In genomic region chr2:70562011-70562491, GRCm38 (mm10) we compare ENCODE assay signal across 9 mouse cellular contexts. TPM values are rescaled to one million over a fixed set of nuclear protein-coding genes. Genes with fewer than 3 reads are reported as not detected.
DNase-seq lines count a peak whose midpoint lies in the region; ATAC-seq and TF ChIP-seq lines count a peak whose summit lies in the region.
"Had no signal": no experiment of that assay in that cellular context is flagged by ENCODE, and none has a peak within 500 bp of the region (broad histone marks: within the 10 kb centered on the region; RNA-seq: fewer than 3 reads in every experiment).

No protein-coding gene starts in this region.

- no peak for TF ChIP-seq CTCF in cortical plate, adult 2 months (IDR thresholded peaks at IDR 0.05; ENCODE audit: extremely low read depth, insufficient read depth, low read length)

- H3K9ac ChIP-seq in hindbrain, embryonic 13.5 days = peak overlapping the region; percentile 85
- peak overlapping the region; percentile 61 for H3K9ac ChIP-seq in neural tube, embryonic 11.5 days (ENCODE audit: low read length)

- H3K4me1 ChIP-seq in cortical plate, adult 2 months (ENCODE audit: control insufficient read depth, insufficient read depth, low read length) = no peaks in the 10 kb centered on the region
- H3K4me1 ChIP-seq in hindbrain, embryonic 13.5 days (replicated peaks) = peaks cover 65% of the 10 kb centered on the region
- peaks cover 24% of the 10 kb centered on the region for H3K4me1 ChIP-seq in neural tube, embryonic 11.5 days (ENCODE audit: control insufficient read depth, insufficient read depth, low read length)

- peaks cover 81% of the 10 kb centered on the region for H3K27me3 ChIP-seq in hindbrain, embryonic 13.5 days
- H3K27me3 ChIP-seq in neural tube, embryonic 11.5 days (ENCODE audit: control insufficient read depth, insufficient read depth, low read length) = peaks cover 83% of the 10 kb centered on the region

- under 1% methylated on average over 39 of the region's 42 CpGs for WGBS in hindbrain, embryonic 13.5 days
- WGBS in neural tube, embryonic 11.5 days = under 1% methylated on average over 38 of the region's 42 CpGs

- H3K4me3 ChIP-seq in cortical plate, adult 2 months (ENCODE audit: insufficient read depth, low read length) = peak overlapping the region; percentile 45
- peak overlapping the region; percentile 54 for H3K4me3 ChIP-seq in hindbrain, embryonic 13.5 days
- H3K4me3 ChIP-seq in neural tube, embryonic 11.5 days (ENCODE audit: low read depth, low read length) = peak overlapping the region; percentile 37

- H3K27ac ChIP-seq in cortical plate, adult 2 months (ENCODE audit: insufficient read depth, low read length) = peak overlapping the region; percentile 84
- peak overlapping the region; percentile 96 for H3K27ac ChIP-seq in hindbrain, embryonic 13.5 days
- peak overlapping the region; percentile 70 for H3K27ac ChIP-seq in neural tube, embryonic 11.5 days (ENCODE audit: low read depth, low read length)
- H3K27ac ChIP-seq: macrophage had no signal

- peak; percentile 40; the same call in 1 of the 2 replicates for TF ChIP-seq POLR2A in cortical plate, adult 2 months (IDR thresholded peaks at IDR 0.05; ENCODE audit: extremely low read depth, insufficient read depth, low read length)

- peak; percentile 19; the same call in 1 of the 2 replicates for ATAC-seq in hindbrain, embryonic 13.5 days (ENCODE audit: low FRiP score)
- no peak for ATAC-seq in neural tube, embryonic 11.5 days (ENCODE audit: insufficient read depth, low FRiP score, low TSS enrichment)
- ATAC-seq in megakaryocyte progenitor cell, adult 5-6 weeks (replicated peaks; ENCODE audit: poor library complexity) = no peak

- H3K36me3 ChIP-seq in hindbrain, embryonic 13.5 days = no peaks in the 10 kb centered on the region
- no peaks in the 10 kb centered on the region for H3K36me3 ChIP-seq in neural tube, embryonic 11.5 days (ENCODE audit: control insufficient read depth, insufficient read depth, low read length)

- peak; percentile 42 to 63 for DNase-seq in layer of hippocampus, postnatal 10 days (ENCODE audit: low spot score in 2 of 2)
- no peak for DNase-seq in layer of hippocampus, adult 18-20 months (ENCODE audit: low spot score in 2 of 2)
- DNase-seq in neural tube, embryonic 11.5 days (ENCODE audit: low spot score) = peak; percentile 47
- no peak for DNase-seq in urinary bladder, postnatal 10 days (ENCODE audit: low spot score)
- DNase-seq in heart, adult 11 months = no peak

- H3K4me2 ChIP-seq in hindbrain, embryonic 13.5 days = peak overlapping the region; percentile 59
- H3K4me2 ChIP-seq in neural tube, embryonic 11.5 days (ENCODE audit: low read depth) = peak overlapping the region; percentile 43

- H3K9me3 ChIP-seq in hindbrain, embryonic 13.5 days = no peaks in the 10 kb centered on the region
- no peaks in the 10 kb centered on the region for H3K9me3 ChIP-seq in neural tube, embryonic 11.5 days (ENCODE audit: control insufficient read depth, low read length)

RNA-seq across cellular contexts. Expression of gene Gad1, which starts 9.2 kb away (rescaled TPM):
- 100 to 1,000 TPM; 188 to 209 TPM for total RNA-seq in layer of hippocampus, postnatal 10 days (2021)
- total RNA-seq in layer of hippocampus, adult 18-20 months (2021) = 100 to 1,000 TPM; 379 TPM
- 310 and 343 TPM in 2 replicates for polyA plus RNA-seq in cortical plate, adult 2 months (2012; rRNA removed)
- 49.7 and 49.8 TPM in 2 replicates for polyA plus RNA-seq in hindbrain, embryonic 13.5 days (2015; fragmentation: Nextera tagmentation; extraction: Ambion mirVana)
- 9.4 TPM in 2 replicates for polyA plus RNA-seq in neural tube, embryonic 11.5 days (2014; fragmentation: Nextera tagmentation; extraction: Ambion mirVana)
- not detected in 2 replicates for total RNA-seq in megakaryocyte progenitor cell, adult 5-6 weeks (2015)
- total RNA-seq in megakaryocyte progenitor cell, adult 5-6 weeks (2017) = not detected in 2 replicates
- polyA plus RNA-seq: macrophage had no signal

RNA-seq across cellular contexts. Expression of gene Erich2, which starts 53.4 kb away (rescaled TPM):
- 1 to 10 TPM; 1.1 to 2.0 TPM for total RNA-seq in layer of hippocampus, postnatal 10 days (2021)
- under 1 TPM; 0.54 to 0.58 TPM for total RNA-seq in layer of hippocampus, adult 18-20 months (2021)
- polyA plus RNA-seq in cortical plate, adult 2 months (2012; rRNA removed) = 0.44 and 1.3 TPM in 2 replicates
- polyA plus RNA-seq in hindbrain, embryonic 13.5 days (2015; fragmentation: Nextera tagmentation; extraction: Ambion mirVana) = 2.3 and 3.8 TPM in 2 replicates
- 1.2 and 1.6 TPM in 2 replicates for polyA plus RNA-seq in neural tube, embryonic 11.5 days (2014; fragmentation: Nextera tagmentation; extraction: Ambion mirVana)
- not detected in 2 replicates for total RNA-seq in megakaryocyte progenitor cell, adult 5-6 weeks (2015)
- total RNA-seq in megakaryocyte progenitor cell, adult 5-6 weeks (2017) = not detected in 2 replicates
- polyA plus RNA-seq: macrophage had no signal

Comparison
In these comparisons a context has a peak if more than half of its experiments do, and no peak if none do; other contexts are left out.
1. DNase-seq: peak in layer of hippocampus, postnatal 10 days (2 of 2) and neural tube, embryonic 11.5 days (single experiment); none in layer of hippocampus, adult 18-20 months (0 of 2), urinary bladder, postnatal 10 days (single experiment) and heart, adult 11 months (single experiment).
2. RNA of gene Gad1, which starts 9.2 kb away (total RNA-seq): 379 TPM in layer of hippocampus, adult 18-20 months and 188 to 209 TPM in layer of hippocampus, postnatal 10 days; not detected in megakaryocyte progenitor cell, adult 5-6 weeks; every median in the first group is over 100 times any median in the second.
3. Peak in every context shown above with its lines, with median percentiles within 50 percentile points of each other: H3K27ac ChIP-seq and H3K4me3 ChIP-seq.